Mouse (Mus musculus) liver, embryonic 14.5 days (tissue): ENCODE data around the gene Cfap44. TPM values are rescaled to one million over a fixed set of nuclear protein-coding genes. Genes with fewer than 3 reads are reported as not detected.
"Not testable (repeated sequence)": the region's sequence is repeated elsewhere in the genome, so short reads cannot be mapped to it uniquely, and the experiment has no call there.

Experiments used
- ATAC-seq: fragments of 200-750 bp; cut with Nextera tagmentation; 2 replicates; pipeline ENCODE4 v1.8.0; 2017; ENCODE audit warnings: moderate number of reproducible peaks, mild to moderate bottlenecking, moderate library complexity; ENCODE audit not compliant: insufficient read depth
- DNase-seq, 3 experiments: peaks; one replicate each; pipeline ENCODE4 v3.0.0-alpha.2; 2012 to 2013; ENCODE audit warnings: low read depth in 3 of 3, low spot score in 3 of 3
- H3K27ac ChIP-seq: fragments of 300-500 bp; sonication (generic); 2 replicates; pipeline ENCODE4 v1.5.1; 2014; ENCODE audit warnings: moderate library complexity, mild to moderate bottlenecking, control low read depth, inconsistent platforms
- H3K27me3 ChIP-seq: fragments of 300-500 bp; sonication (generic); 2 replicates; pipeline ENCODE4 v1.6.1; 2014; ENCODE audit warnings: mild to moderate bottlenecking, low read length, moderate library complexity; ENCODE audit not compliant: control insufficient read depth, insufficient read depth
- H3K36me3 ChIP-seq: fragments of 300-500 bp; sonication (generic); replicated peaks from 2 replicates; pipeline ENCODE4 v1.6.1; 2014; ENCODE audit warnings: low read depth; ENCODE audit not compliant: control insufficient read depth, insufficient read depth
- H3K4me1 ChIP-seq, 2 experiments: fragments of 200-500 bp in 1 of 2; fragments of 300-500 bp in 1 of 2; sonication (generic) in 1 of 2; replicated peaks; 2 replicates each; pipeline ENCODE4 v1.6.1; 2012 to 2014; ENCODE audit warnings: antibody characterized with exemption in 1 of 2, inconsistent platforms in 1 of 2, low read length in 1 of 2; ENCODE audit not compliant: control insufficient read depth in 2 of 2, insufficient read depth in 2 of 2
- H3K4me2 ChIP-seq: fragments of 300-500 bp; sonication (generic); 2 replicates; pipeline ENCODE4 v1.6.1; 2014; ENCODE audit warnings: low read depth, mild to moderate bottlenecking, control low read depth, moderate library complexity
- H3K4me3 ChIP-seq, 2 experiments: fragments of 200-500 bp in 1 of 2; fragments of 300-500 bp in 1 of 2; sonication (generic) in 1 of 2; 2 replicates each; pipeline ENCODE4 v1.5.1; 2012 to 2014; ENCODE audit warnings: low read depth in 2 of 2, low read length in 2 of 2, mild to moderate bottlenecking in 2 of 2, control low read depth in 1 of 2, inconsistent platforms in 1 of 2, moderate library complexity in 1 of 2; ENCODE audit not compliant: insufficient read depth in 1 of 2
- H3K9ac ChIP-seq: fragments of 300-500 bp; sonication (generic); replicated peaks from 2 replicates; pipeline ENCODE4 v1.6.1; 2014; ENCODE audit warnings: mild to moderate bottlenecking, control low read depth, moderate library complexity
- H3K9me3 ChIP-seq: fragments of 300-500 bp; sonication (generic); 2 replicates; pipeline ENCODE4 v1.6.1; 2016; ENCODE audit warnings: low read length, mixed read lengths; ENCODE audit not compliant: control insufficient read depth
- CTCF ChIP-seq: IDR thresholded peaks from 2 replicates; pipeline ENCODE4 v1.5.1; 2016; ENCODE audit warnings: antibody characterized with exemption, low read depth, control low read depth
- EP300 ChIP-seq: IDR thresholded peaks from 2 replicates; pipeline ENCODE4 v1.6.1; 2016; ENCODE audit warnings: antibody characterized with exemption, low read depth
- WGBS: fragments of 180-500 bp; shearing (Covaris S2); extraction: QIAGEN DNeasy Blood & Tissue Kit; methylation state at CpG from one replicate; pipeline ENCODE4 v1.1.7; 2014; ENCODE audit not compliant: insufficient replicate concordance; 5-methylcytosine and 5-hydroxymethylcytosine counted together
- polyA plus RNA-seq, 2 experiments: library from polyadenylated mRNA; depleted of rRNA in 1 of 2; stranded (reverse) in 1 of 2; unstranded in 1 of 2; fragments of >200 nt; fragmentation: Nextera tagmentation in 1 of 2; extraction: Ambion mirVana in 1 of 2; gene quantifications; 2 replicates each; pipeline versions ENCODE4 v1.2.1 to v1.2.3; 2012 to 2014

Gene Cfap44
- polyA plus RNA-seq, 2 experiments = 0.47 to 0.59 TPM

DNA sequence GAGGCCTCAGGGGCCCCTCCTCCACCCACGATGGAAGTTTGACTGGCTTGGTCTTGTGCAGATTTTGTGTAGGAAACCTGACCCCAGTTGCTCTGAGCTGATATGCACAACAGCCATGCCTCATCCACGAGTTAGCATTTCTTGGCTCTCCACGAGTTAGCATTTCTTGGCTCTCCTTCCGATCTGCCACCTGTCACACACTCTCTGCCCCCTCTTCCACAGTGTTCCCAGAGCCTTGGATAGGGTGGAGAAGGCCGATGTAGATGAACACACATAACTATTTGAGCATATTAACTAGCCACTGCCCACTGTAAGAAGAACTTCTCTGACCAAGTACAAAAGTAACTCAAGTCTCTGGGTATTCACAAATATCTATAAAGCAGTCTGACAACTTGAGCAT lies 33.9 kb downstream of the Cfap44 start:
- Histone ChIP-seq H3K4me1 (no peaks in the 10 kb centered on the region), H3K9me3 (no peaks in the 10 kb centered on the region), H3K27ac (no peak overlapping the region), H3K9ac (no peak overlapping the region), H3K4me2 (no peak overlapping the region), H3K4me3 (no peak overlapping the region), H3K27me3 (no peaks in the 10 kb centered on the region), H3K36me3 (no peaks in the 10 kb centered on the region)
- no peak for DNase-seq
- TF ChIP-seq CTCF = no peak
- TF ChIP-seq EP300 = no peak
- ATAC-seq = no peak
- WGBS = 42% methylated on average over 5 of the region's 5 CpGs

DNA sequence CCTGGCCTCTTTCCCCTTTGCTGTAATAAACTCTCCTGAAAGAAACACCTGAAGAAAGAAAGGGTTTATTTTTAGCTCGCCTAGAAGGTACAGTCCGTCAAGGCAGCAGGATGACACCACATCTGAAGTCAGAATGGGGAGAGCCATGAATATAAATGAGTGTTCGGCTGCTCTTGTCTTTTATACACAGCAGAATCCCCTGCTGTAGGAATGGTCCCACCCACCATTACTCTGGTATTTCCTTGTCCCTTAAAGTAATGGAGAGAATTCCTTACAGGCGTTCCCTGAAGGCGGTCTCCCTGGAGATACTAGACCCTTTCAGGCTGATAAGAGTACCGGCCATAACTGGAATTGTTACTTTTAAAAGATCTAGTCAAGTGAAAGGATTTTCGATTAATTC lies 35.4 kb downstream of the Cfap44 start:
- 69% methylated on average over 7 of the region's 7 CpGs for WGBS
- no peak overlapping the region for H3K9ac ChIP-seq
- no peak for DNase-seq
- ATAC-seq = no peak
- H3K27ac ChIP-seq = no peak overlapping the region
- no peak overlapping the region for H3K4me2 ChIP-seq
- no peak overlapping the region for H3K4me3 ChIP-seq
- no peaks in the 10 kb centered on the region for H3K36me3 ChIP-seq
- H3K27me3 ChIP-seq = no peaks in the 10 kb centered on the region
- TF ChIP-seq CTCF (no peak), EP300 (no peak)
- no peaks in the 10 kb centered on the region for H3K9me3 ChIP-seq
- no peaks in the 10 kb centered on the region for H3K4me1 ChIP-seq

DNA sequence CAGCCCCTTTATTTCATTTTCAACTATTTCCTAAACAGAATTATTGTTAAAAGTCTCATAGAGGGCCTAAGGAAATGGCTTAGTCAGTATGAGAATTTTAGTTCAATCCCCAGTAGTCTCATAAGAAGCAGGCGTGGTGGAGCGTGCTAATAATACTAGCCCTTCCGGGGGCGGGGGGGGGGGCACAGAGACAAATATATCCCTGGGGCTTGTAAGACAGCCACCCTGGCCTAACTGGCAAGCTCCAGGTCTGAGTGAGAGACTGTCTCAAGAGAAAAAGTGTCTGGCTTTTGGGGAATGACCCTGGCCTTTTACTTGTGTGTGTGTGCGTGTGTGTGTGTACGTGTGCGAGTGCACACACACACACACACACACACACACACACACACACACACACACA lies 40.3 kb downstream of the Cfap44 start:
- 75% methylated on average over 7 of the region's 7 CpGs for WGBS
- Histone ChIP-seq H3K27ac (no peak overlapping the region), H3K36me3 (no peaks in the 10 kb centered on the region), H3K4me3 (no peak overlapping the region), H3K9me3 (no peaks in the 10 kb centered on the region), H3K4me2 (no peak overlapping the region), H3K4me1 (no peaks in the 10 kb centered on the region), H3K27me3 (no peaks in the 10 kb centered on the region), H3K9ac (no peak overlapping the region)
- no peak for DNase-seq
- TF ChIP-seq EP300 (no peak), CTCF (no peak)
- ATAC-seq = no peak

DNA sequence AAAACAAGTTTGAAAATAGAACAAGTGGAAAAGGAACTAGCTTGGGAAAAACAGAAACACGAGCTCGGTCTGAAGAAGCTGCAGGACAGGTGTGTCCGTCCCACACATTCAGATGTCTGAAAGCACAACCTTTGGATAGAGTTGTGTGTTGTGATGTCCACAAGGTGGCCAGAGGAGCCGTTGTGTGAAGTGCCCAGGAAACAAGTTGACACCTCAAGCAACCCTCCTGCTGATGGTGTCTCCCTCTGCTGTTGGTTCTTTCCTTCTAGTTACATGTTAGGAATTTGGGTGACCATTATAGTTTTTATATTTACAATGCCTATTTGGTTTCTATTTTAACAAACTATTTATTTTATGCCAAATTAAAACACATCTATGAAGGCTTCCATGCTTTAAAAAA lies 40.9 kb downstream of the Cfap44 start:
- Histone ChIP-seq H3K27ac (no peak overlapping the region), H3K9me3 (no peaks in the 10 kb centered on the region), H3K27me3 (no peaks in the 10 kb centered on the region), H3K9ac (no peak overlapping the region), H3K4me2 (no peak overlapping the region), H3K4me1 (no peaks in the 10 kb centered on the region), H3K36me3 (no peaks in the 10 kb centered on the region), H3K4me3 (no peak overlapping the region)
- TF ChIP-seq EP300 (no peak), CTCF (no peak)
- ATAC-seq (no peak), DNase-seq (no peak)
- WGBS = 45% methylated on average over 4 of the region's 4 CpGs

DNA sequence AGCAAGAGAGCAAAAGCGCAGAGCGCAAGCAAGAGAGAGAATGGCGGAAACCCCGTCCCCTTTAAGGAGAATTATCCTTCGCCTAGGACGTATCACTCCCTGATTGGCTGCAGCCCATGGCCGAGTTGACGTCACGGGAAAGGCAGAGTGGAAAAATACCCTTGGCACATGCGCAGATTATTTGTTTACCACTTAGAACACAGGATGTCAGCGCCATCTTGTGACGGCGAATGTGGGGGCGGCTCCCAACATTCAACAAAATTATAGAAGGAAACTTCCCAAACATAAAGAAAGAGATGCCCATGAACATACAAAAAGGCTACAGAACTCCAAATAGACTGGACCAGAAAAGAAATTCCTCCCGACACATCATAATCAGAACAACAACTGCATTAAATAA lies 47.3 kb downstream of the Cfap44 start:
- H3K4me1 ChIP-seq, H3K4me3 ChIP-seq, H3K9ac ChIP-seq, ATAC-seq, H3K9me3 ChIP-seq, H3K36me3 ChIP-seq, H3K4me2 ChIP-seq, H3K27me3 ChIP-seq, DNase-seq, H3K27ac ChIP-seq: not testable (repeated sequence)
- WGBS = 85% methylated on average over 15 of the region's 15 CpGs

DNA sequence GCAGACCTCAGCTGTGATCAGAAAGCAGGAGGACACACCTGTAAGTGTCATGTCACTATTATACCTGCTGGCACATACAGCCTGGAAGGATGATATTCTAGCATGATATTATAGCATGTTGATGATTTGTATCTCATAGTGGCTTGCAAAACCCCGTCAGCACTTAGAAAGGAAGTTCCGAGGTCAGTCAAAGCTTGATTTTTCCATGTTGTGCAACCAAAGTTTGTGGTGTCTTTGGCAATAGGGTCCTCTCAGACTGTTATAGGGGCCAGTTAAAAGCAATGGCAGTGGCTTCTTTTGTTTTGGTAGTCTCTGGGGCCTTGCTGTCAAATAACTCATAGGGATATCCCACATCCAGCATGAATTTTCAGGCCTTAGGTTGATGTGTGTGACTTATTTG lies 63.3 kb downstream of the Cfap44 start:
- Histone ChIP-seq H3K9me3 (no peaks in the 10 kb centered on the region), H3K4me1 (no peaks in the 10 kb centered on the region), H3K4me2 (no peak overlapping the region), H3K27me3 (no peaks in the 10 kb centered on the region), H3K27ac (no peak overlapping the region), H3K4me3 (no peak overlapping the region), H3K36me3 (no peaks in the 10 kb centered on the region), H3K9ac (no peak overlapping the region)
- 33% methylated on average over 2 of the region's 2 CpGs for WGBS
- TF ChIP-seq EP300 (no peak), CTCF (no peak)
- ATAC-seq (no peak), DNase-seq (no peak)
